Mouse (Mus musculus): ENCODE data around the gene Nlrp4c.
A peak's percentile ranks its signal among the peaks of the same experiment; 100 is the strongest.
"Not testable (repeated sequence)": the region's sequence is repeated elsewhere in the genome, so short reads cannot be mapped to it uniquely, and the experiment has no call there.

Gene Nlrp4c

GRCm38 (mm10) chr7:6044861-6045260, at the start of gene Nlrp4c:
TSS of gene Nlrp4c (plus strand) at chr7:6045161.
- DNase-seq (ENCODE audit: low spot score in 2 of 2) = no peak

- no peak for DNase-seq (ENCODE audit: low spot score in 2 of 2)
These were observed 34.1 kb upstream of the Nlrp4c start, which contains the start of gene Vmn1r65 for GRCm38 (mm10) chr7:6010910-6011309. TSS of gene Vmn1r65 (minus strand) at chr7:6011010.

GRCm38 (mm10) chr7:6119501-6119900, 74.5 kb downstream of the Nlrp4c start:
- DNase-seq (ENCODE audit: low spot score in 2 of 2) = no peak

- not testable (repeated sequence) for DNase-seq (ENCODE audit: low spot score in 2 of 2)
These were observed 75.1 kb downstream of the Nlrp4c start for GRCm38 (mm10) chr7:6120104-6120503.

- not testable (repeated sequence) for DNase-seq (ENCODE audit: low spot score in 2 of 2)
These were observed 76.2 kb downstream of the Nlrp4c start for GRCm38 (mm10) chr7:6121128-6121527.

- peak; percentile 91 to 93 for DNase-seq (ENCODE audit: low spot score in 2 of 2)
These were observed 81.9 kb downstream of the Nlrp4c start for GRCm38 (mm10) chr7:6126690-6127448.

- DNase-seq (ENCODE audit: low spot score in 2 of 2) = no peak
These were observed 85.4 kb downstream of the Nlrp4c start for GRCm38 (mm10) chr7:6130346-6130745.

GRCm38 (mm10) chr7:6132646-6133045, 87.7 kb downstream of the Nlrp4c start:
- DNase-seq (ENCODE audit: low spot score in 2 of 2) = no peak

GRCm38 (mm10) chr7:6136497-6136896, 91.5 kb downstream of the Nlrp4c start:
- DNase-seq (ENCODE audit: low spot score in 2 of 2) = no peak

GRCm38 (mm10) chr7:6139295-6139694, 94.3 kb downstream of the Nlrp4c start:
- no peak for DNase-seq (ENCODE audit: low spot score in 2 of 2)

- DNase-seq (ENCODE audit: low spot score in 2 of 2) = no peak
These were observed 99.1 kb downstream of the Nlrp4c start for GRCm38 (mm10) chr7:6143991-6144531.

GRCm38 (mm10) chr7:6145423-6146188, 100.6 kb downstream of the Nlrp4c start:
- DNase-seq (ENCODE audit: low spot score in 2 of 2) = no peak

- DNase-seq (ENCODE audit: low spot score in 2 of 2) = no peak
These were observed 101.4 kb downstream of the Nlrp4c start for GRCm38 (mm10) chr7:6146194-6146981.

- no peak for DNase-seq (ENCODE audit: low spot score in 2 of 2)
These were observed 102.0 kb downstream of the Nlrp4c start for GRCm38 (mm10) chr7:6146982-6147325.

- no peak for DNase-seq (ENCODE audit: low spot score in 2 of 2)
These were observed 102.7 kb downstream of the Nlrp4c start for GRCm38 (mm10) chr7:6147688-6148087.

GRCm38 (mm10) chr7:6151266-6151665, 106.3 kb downstream of the Nlrp4c start:
- no peak for DNase-seq (ENCODE audit: low spot score in 2 of 2)

GRCm38 (mm10) chr7:6152036-6152435, 107.1 kb downstream of the Nlrp4c start:
- DNase-seq (ENCODE audit: low spot score in 2 of 2) = no peak

- no peak for DNase-seq (ENCODE audit: low spot score in 2 of 2)
These were observed 108.2 kb downstream of the Nlrp4c start for GRCm38 (mm10) chr7:6153131-6153530.

- DNase-seq (ENCODE audit: low spot score in 2 of 2) = no peak
These were observed 109.2 kb downstream of the Nlrp4c start for GRCm38 (mm10) chr7:6154164-6154563.

All from right cerebral cortex, adult 2 months (tissue).